Mouse (Mus musculus): ENCODE results near the gene Megf6. TPM values are rescaled to one million over a fixed set of nuclear protein-coding genes. Genes with fewer than 3 reads are reported as not detected.
A peak's percentile ranks its signal among the peaks of the same experiment; 100 is the strongest.

Gene Megf6
- polyA plus RNA-seq, 1 experiment from 2014 or later, result 4.4 TPM

DNA sequence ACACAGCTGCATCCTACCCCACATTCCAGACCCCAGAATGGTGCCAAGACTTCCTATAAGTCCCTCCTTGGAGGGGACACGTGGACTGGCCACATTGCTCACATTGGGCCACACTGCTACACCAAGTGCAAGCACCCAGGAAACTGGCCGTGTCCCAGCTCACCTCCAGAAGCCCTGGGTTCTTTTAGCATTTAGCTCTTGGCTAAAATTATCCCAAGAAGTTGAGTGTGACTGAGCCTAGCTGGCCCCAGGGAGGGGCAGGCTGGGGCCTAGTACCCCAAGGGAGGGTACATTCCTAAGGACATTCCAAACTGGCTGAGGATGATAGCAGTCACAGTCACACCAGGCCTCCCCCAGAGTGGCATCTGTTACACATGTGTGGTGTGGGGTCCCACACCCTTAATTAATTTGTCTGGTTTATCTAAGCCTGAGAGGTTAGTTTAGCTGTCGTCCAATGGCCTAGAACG lies 123.2 kb downstream of the Megf6 start:
- no peaks in the 10 kb centered on the region for H3K27me3 ChIP-seq (replicated peaks; ENCODE audit: control insufficient read depth, insufficient read depth, low read length)
- H3K9me3 ChIP-seq (ENCODE audit: control insufficient read depth), result no peaks in the 10 kb centered on the region
- no peak overlapping the region for H3K9ac ChIP-seq (ENCODE audit: low read depth, low read length)
- peaks cover 29% of the 10 kb centered on the region; the same call in 1 of the 2 replicates for H3K36me3 ChIP-seq (ENCODE audit: control insufficient read depth, insufficient read depth)
- peak; percentile 16; the same call in 1 of the 2 replicates for ATAC-seq
- H3K27ac ChIP-seq (ENCODE audit: low read depth, low read length), result peak overlapping the region; percentile 30; the same call in 1 of the 2 replicates
- no peak overlapping the region for H3K4me3 ChIP-seq (ENCODE audit: low read depth, low read length)
- no peak for TF ChIP-seq CTCF (IDR thresholded peaks at IDR 0.05; ENCODE audit: low read depth)
- H3K4me1 ChIP-seq (replicated peaks; ENCODE audit: control insufficient read depth, insufficient read depth, low read length), result peaks cover 4% of the 10 kb centered on the region; the same call in 1 of the 2 replicates
- H3K4me2 ChIP-seq (replicated peaks; ENCODE audit: low read depth), result peak overlapping the region; percentile 52
- 20% methylated on average over 4 of the region's 4 CpGs for WGBS

DNA sequence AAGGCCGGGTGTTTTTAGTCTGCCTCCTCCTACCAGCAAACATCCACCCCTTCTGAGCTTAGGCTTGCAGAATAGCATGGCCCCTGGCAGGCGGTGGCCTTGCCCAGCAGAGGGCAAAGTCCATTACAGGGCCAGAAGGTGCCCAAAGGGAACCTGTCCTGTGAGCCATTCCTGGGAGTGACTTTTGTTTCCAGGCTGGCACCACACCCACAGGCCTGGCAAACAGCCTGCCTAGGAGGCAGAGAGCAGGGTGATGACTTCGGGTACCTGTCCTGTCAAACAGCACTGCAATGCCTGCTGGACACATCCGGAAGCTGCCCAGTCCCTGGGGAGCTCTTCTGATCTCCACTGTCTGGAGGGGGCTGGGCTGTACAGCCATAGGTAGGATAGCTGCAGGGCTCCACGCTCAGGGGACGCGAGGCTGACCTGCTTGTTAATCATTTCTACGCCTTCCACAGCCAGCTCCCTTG lies 123.8 kb downstream of the Megf6 start:
- peak; percentile 13; the same call in 1 of the 2 replicates for TF ChIP-seq CTCF (IDR thresholded peaks at IDR 0.05; ENCODE audit: low read depth)
- Histone ChIP-seq H3K4me2 (replicated peaks; ENCODE audit: low read depth) (peak overlapping the region; percentile 52), H3K27me3 (replicated peaks; ENCODE audit: control insufficient read depth, insufficient read depth, low read length) (no peaks in the 10 kb centered on the region), H3K27ac (ENCODE audit: low read depth, low read length) (peak overlapping the region; percentile 74), H3K4me1 (replicated peaks; ENCODE audit: control insufficient read depth, insufficient read depth, low read length) (peaks cover 4% of the 10 kb centered on the region; the same call in 1 of the 2 replicates), H3K4me3 (ENCODE audit: low read depth, low read length) (no peak overlapping the region), H3K9me3 (ENCODE audit: control insufficient read depth) (no peaks in the 10 kb centered on the region), H3K36me3 (ENCODE audit: control insufficient read depth, insufficient read depth) (peaks cover 24% of the 10 kb centered on the region; the same call in 1 of the 2 replicates), H3K9ac (ENCODE audit: low read depth, low read length) (no peak overlapping the region)
- WGBS, result 12% methylated on average over 8 of the region's 8 CpGs
- ATAC-seq, result peak; percentile 81

DNA sequence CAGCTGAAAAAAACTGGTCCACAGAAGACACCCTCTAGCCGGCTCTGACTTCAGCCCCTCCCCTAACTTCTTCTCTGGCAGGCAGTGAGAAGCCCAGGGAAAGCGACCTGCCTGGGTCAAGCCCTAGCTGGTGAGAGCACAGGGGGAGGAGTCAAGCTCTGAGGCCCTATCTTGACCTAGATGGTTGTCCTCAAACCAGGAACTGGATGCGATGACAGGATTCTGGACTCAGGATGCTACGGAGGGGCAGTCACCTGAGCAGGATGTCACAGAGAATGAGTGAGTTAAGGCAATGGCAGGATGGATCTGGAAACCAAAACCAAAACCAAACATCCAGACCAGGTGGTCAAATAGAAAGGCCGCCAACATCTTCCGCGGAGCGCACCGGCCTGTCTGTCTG lies 127.2 kb downstream of the Megf6 start:
- Histone ChIP-seq H3K27me3 (replicated peaks; ENCODE audit: control insufficient read depth, insufficient read depth, low read length) (0 out of 2 replicates have a peak, but pooled peaks cover 3% of the 10 kb centered on the region), H3K9me3 (ENCODE audit: control insufficient read depth) (no peaks in the 10 kb centered on the region), H3K27ac (ENCODE audit: low read depth, low read length) (peak overlapping the region; percentile 93), H3K4me1 (replicated peaks; ENCODE audit: control insufficient read depth, insufficient read depth, low read length) (peaks cover 4% of the 10 kb centered on the region; the same call in 1 of the 2 replicates), H3K36me3 (ENCODE audit: control insufficient read depth, insufficient read depth) (no peaks in the 10 kb centered on the region), H3K4me3 (ENCODE audit: low read depth, low read length) (peak overlapping the region; percentile 56), H3K9ac (ENCODE audit: low read depth, low read length) (peak overlapping the region; percentile 26; the same call in 1 of the 2 replicates), H3K4me2 (replicated peaks; ENCODE audit: low read depth) (peak overlapping the region; percentile 76)
- WGBS, result 24% methylated on average over 9 of the region's 9 CpGs
- peak; percentile 31 for ATAC-seq
- no peak for TF ChIP-seq CTCF (IDR thresholded peaks at IDR 0.05; ENCODE audit: low read depth)

DNA sequence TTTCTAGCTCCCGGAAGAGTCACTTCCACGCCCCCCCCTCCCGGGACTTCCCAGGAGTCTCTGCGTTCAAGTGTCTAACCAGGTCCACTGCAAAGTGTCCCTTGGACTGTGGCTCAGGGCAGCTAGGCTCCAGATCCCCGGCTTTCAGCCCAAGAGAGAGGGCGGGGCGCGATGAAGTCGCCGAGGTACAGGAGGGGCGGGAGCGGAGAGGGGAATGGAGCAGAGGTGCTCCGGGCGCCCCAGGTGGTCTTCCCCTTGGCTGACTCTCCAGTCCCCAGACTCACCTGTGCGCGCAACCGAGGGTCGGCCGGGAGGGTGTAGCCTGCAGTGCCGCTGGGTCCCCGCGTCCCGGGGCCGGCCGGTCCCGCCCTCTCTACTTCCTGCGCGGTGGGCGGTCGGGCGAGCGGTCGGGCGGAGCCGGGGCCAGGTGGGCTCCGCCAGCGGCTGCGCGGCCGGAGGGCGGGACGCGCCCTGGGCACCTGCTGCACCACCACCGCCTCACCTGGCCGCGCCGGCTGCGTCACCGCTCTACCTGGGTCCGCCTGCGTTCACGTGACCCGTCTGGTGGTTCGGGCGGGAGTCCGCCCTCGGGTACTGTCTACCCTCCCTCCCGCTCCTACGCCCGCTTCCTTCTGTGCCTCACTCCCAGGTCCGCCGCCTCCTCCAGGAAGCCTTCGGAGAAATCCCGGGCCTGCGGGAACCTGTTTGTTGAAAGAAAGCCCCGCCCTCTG lies 129.2 kb downstream of the Megf6 start:
- Histone ChIP-seq H3K4me2 (replicated peaks; ENCODE audit: low read depth) (peak overlapping the region; percentile 76), H3K9me3 (ENCODE audit: control insufficient read depth) (no peaks in the 10 kb centered on the region), H3K9ac (ENCODE audit: low read depth, low read length) (peak overlapping the region; percentile 72), H3K4me1 (replicated peaks; ENCODE audit: control insufficient read depth, insufficient read depth, low read length) (no peaks in the 10 kb centered on the region), H3K36me3 (ENCODE audit: control insufficient read depth, insufficient read depth) (no peaks in the 10 kb centered on the region), H3K4me3 (ENCODE audit: low read depth, low read length) (peak overlapping the region; percentile 56), H3K27ac (ENCODE audit: low read depth, low read length) (peak overlapping the region; percentile 93), H3K27me3 (replicated peaks; ENCODE audit: control insufficient read depth, insufficient read depth, low read length) (0 out of 2 replicates have a peak, but pooled peaks cover 3% of the 10 kb centered on the region)
- WGBS, result under 1% methylated on average over 48 of the region's 66 CpGs
- TF ChIP-seq CTCF (IDR thresholded peaks at IDR 0.05; ENCODE audit: low read depth), result no peak
- peak; percentile 85 for ATAC-seq

DNA sequence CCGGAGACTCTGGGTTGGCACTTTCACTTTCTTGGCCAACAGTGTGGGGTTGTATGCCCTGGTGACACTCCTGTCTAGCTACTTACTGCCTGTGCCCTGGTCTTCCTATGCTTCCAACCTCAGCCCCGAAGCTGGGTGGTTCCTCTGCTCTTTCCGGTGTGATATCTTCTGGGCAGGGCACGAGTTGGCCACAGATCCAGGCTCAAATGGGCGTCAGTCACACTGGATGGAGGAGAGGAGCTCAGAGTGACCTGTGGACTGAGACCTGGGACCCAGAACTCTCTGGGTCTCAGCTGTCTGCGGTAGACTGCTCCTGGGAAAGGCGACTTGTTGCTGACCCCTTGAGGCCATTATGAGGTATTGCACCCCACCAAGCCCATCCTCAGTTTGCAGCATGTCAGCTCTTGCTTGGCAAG lies 130.9 kb downstream of the Megf6 start, which contains the start of gene Arhgef16:
Arhgef16 (minus strand) TSS at position 211 of the 416 bp plus-strand sequence.
- H3K4me3 ChIP-seq (ENCODE audit: low read depth, low read length), result 0 out of 2 replicates have a peak within 1 kb of the TSS, but pooled peaks have one; percentile 56
- no peaks in the 10 kb centered on the region for H3K9me3 ChIP-seq (ENCODE audit: control insufficient read depth)
- no peaks in the 10 kb centered on the region for H3K4me1 ChIP-seq (replicated peaks; ENCODE audit: control insufficient read depth, insufficient read depth, low read length)
- no peaks in the 10 kb centered on the region for H3K36me3 ChIP-seq (ENCODE audit: control insufficient read depth, insufficient read depth)
- peak within 1 kb of the TSS; percentile 7; the same call in 1 of the 2 replicates for H3K9ac ChIP-seq (ENCODE audit: low read depth, low read length)
- TF ChIP-seq CTCF (IDR thresholded peaks at IDR 0.05; ENCODE audit: low read depth), result peak; percentile 95
- H3K4me2 ChIP-seq (replicated peaks; ENCODE audit: low read depth), result peak within 1 kb of the TSS; percentile 76
- 0 out of 2 replicates have a peak, but pooled peaks cover 3% of the 10 kb centered on the region for H3K27me3 ChIP-seq (replicated peaks; ENCODE audit: control insufficient read depth, insufficient read depth, low read length)
- WGBS, result 16% methylated on average over 7 of the region's 7 CpGs
- peak within 1 kb of the TSS; percentile 93; the same call in 1 of the 2 replicates for H3K27ac ChIP-seq (ENCODE audit: low read depth, low read length)
- peak; percentile 16; the same call in 1 of the 2 replicates for ATAC-seq

DNA sequence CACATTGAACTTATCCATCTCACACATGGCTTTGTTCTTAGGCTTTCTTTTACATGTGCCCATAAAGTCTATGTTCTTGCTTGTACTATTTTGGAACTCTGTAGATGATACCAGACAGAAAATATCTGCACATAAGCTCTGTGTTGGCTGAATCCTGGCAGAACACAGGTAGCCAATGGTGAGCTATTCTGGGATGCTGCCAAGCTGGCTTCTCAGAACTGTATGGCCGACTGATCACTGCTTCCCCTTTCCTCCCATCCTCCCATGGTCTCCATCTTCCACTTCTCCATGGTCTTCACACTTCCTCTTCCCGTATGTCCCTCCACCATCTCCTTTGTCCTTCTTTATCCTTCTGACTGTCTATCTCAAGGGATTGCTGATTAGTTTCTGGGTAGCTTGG lies 138.6 kb downstream of the Megf6 start:
- Histone ChIP-seq H3K27me3 (replicated peaks; ENCODE audit: control insufficient read depth, insufficient read depth, low read length) (no peaks in the 10 kb centered on the region), H3K27ac (ENCODE audit: low read depth, low read length) (no peak overlapping the region), H3K4me3 (ENCODE audit: low read depth, low read length) (no peak overlapping the region), H3K4me1 (replicated peaks; ENCODE audit: control insufficient read depth, insufficient read depth, low read length) (no peaks in the 10 kb centered on the region), H3K9me3 (ENCODE audit: control insufficient read depth) (no peaks in the 10 kb centered on the region), H3K4me2 (replicated peaks; ENCODE audit: low read depth) (no peak overlapping the region), H3K9ac (ENCODE audit: low read depth, low read length) (no peak overlapping the region), H3K36me3 (ENCODE audit: control insufficient read depth, insufficient read depth) (no peaks in the 10 kb centered on the region)
- ATAC-seq, result no peak
- 72% methylated on average over 2 of the region's 2 CpGs for WGBS
- TF ChIP-seq CTCF (IDR thresholded peaks at IDR 0.05; ENCODE audit: low read depth), result no peak

Measured in intestine, postnatal 0 days (tissue).